Mouse (Mus musculus): Measurements from ENCODE around the gene Tex44.
A peak's percentile ranks its signal among the peaks of the same experiment; 100 is the strongest.

Gene Tex44

DNA sequence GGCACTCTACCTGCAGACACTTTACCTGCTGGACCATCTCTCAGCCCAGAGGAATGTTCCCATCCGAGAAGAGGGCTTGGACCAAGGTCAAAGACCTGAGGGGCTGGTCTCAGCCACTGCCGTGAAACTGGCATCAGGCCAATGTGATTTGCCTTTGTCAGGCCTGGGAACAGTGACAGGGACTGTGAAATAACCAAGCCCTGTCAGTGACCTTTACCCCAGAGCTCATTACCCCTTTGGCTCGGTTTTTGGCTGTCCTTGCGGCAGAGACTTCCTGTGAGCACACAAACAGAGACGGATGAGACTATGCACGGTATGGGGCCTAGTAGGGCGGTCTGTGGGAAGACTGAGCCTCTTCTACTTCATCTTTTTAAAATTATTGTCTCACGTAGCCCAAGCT is 19.2 kb upstream of the Tex44 start:
- H3K27me3 ChIP-seq (ENCODE audit: control insufficient read depth, insufficient read depth, low read length, poor library complexity, severe bottlenecking): no peaks in the 10 kb centered on the region
- no peaks in the 10 kb centered on the region for H3K36me3 ChIP-seq (ENCODE audit: control insufficient read depth, insufficient read depth, low read length, poor library complexity, severe bottlenecking)
- no peak for DNase-seq (ENCODE audit: low read depth, low spot score)

- H3K27me3 ChIP-seq (ENCODE audit: control insufficient read depth, insufficient read depth, low read length, poor library complexity, severe bottlenecking): no peaks in the 10 kb centered on the region
- H3K36me3 ChIP-seq (ENCODE audit: control insufficient read depth, insufficient read depth, low read length, poor library complexity, severe bottlenecking): no peaks in the 10 kb centered on the region
- no peak for DNase-seq (ENCODE audit: low read depth, low spot score)
Observed at GRCm38 (mm10) chr1:86408515-86408914, 17.6 kb upstream of the Tex44 start.

GRCm38 (mm10) chr1:86409476-86409875 is 16.7 kb upstream of the Tex44 start:
- Histone ChIP-seq H3K36me3 (ENCODE audit: control insufficient read depth, insufficient read depth, low read length, poor library complexity, severe bottlenecking) (no peaks in the 10 kb centered on the region), H3K27me3 (ENCODE audit: control insufficient read depth, insufficient read depth, low read length, poor library complexity, severe bottlenecking) (no peaks in the 10 kb centered on the region)

GRCm38 (mm10) chr1:86414715-86415114 is 11.4 kb upstream of the Tex44 start:
- H3K27me3 ChIP-seq (ENCODE audit: control insufficient read depth, insufficient read depth, low read length, poor library complexity, severe bottlenecking): no peaks in the 10 kb centered on the region
- no peak for DNase-seq (ENCODE audit: low read depth, low spot score)
- H3K36me3 ChIP-seq (ENCODE audit: control insufficient read depth, insufficient read depth, low read length, poor library complexity, severe bottlenecking): no peaks in the 10 kb centered on the region

More at GRCm38 (mm10) chr1:86409476-86409875, 16.7 kb upstream of the Tex44 start:
- DNase-seq (ENCODE audit: low read depth, low spot score): no peak

DNA sequence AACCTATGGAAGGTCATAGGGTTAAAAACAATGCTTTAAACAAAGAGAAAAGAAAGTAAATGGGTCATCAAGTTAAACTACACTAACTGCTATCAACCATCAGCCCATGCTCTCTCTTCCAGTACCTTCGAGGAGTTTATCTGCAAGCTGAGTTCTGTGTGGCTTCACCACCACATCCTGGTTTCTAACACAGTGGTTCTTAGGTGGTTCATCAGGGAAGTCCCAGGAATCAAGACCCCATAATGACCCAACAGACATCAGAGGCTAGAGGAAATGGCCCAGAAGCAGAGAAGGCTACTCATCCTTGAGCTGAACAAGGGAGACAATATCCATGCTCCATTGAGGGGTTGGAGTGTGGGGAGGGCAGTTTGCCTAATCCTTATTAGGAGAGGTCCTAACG is 11.0 kb upstream of the Tex44 start:
- no peaks in the 10 kb centered on the region for H3K27me3 ChIP-seq (ENCODE audit: control insufficient read depth, insufficient read depth, low read length, poor library complexity, severe bottlenecking)
- no peak for DNase-seq (ENCODE audit: low read depth, low spot score)
- no peaks in the 10 kb centered on the region for H3K36me3 ChIP-seq (ENCODE audit: control insufficient read depth, insufficient read depth, low read length, poor library complexity, severe bottlenecking)

- peak; percentile 71 for DNase-seq (ENCODE audit: low read depth, low spot score)
- H3K36me3 ChIP-seq (ENCODE audit: control insufficient read depth, insufficient read depth, low read length, poor library complexity, severe bottlenecking): no peaks in the 10 kb centered on the region
- H3K27me3 ChIP-seq (ENCODE audit: control insufficient read depth, insufficient read depth, low read length, poor library complexity, severe bottlenecking): no peaks in the 10 kb centered on the region
Observed at GRCm38 (mm10) chr1:86415612-86416184, 10.4 kb upstream of the Tex44 start.

- peak; percentile 74 for DNase-seq (ENCODE audit: low read depth, low spot score)
- H3K36me3 ChIP-seq (ENCODE audit: control insufficient read depth, insufficient read depth, low read length, poor library complexity, severe bottlenecking): no peaks in the 10 kb centered on the region
Observed at GRCm38 (mm10) chr1:86416321-86416720, 9.8 kb upstream of the Tex44 start.

DNA sequence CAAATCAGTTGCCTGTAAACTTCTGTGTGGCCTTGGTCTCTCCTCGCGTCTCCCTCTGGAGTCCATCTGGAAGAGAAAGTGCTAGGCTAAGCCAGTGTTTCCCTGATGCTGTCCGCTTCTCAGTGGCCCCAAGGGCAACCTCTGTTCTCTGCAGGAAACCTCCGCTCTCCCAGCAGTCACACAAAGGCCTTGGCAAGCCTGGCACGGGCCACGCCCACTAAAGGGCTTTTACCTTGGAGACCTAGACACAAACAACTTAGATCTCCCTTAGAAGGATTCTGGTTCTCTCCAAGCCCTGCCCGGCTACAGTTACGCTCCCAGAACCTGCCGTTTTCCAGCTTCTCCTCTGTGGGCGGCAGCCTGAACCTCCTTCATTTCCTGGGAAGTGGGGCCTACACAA is 5.1 kb upstream of the Tex44 start:
- DNase-seq (ENCODE audit: low read depth, low spot score): no peak
- Histone ChIP-seq H3K27me3 (ENCODE audit: control insufficient read depth, insufficient read depth, low read length, poor library complexity, severe bottlenecking) (no peaks in the 10 kb centered on the region), H3K36me3 (ENCODE audit: control insufficient read depth, insufficient read depth, low read length, poor library complexity, severe bottlenecking) (no peaks in the 10 kb centered on the region)

More at GRCm38 (mm10) chr1:86416321-86416720, 9.8 kb upstream of the Tex44 start:
- no peaks in the 10 kb centered on the region for H3K27me3 ChIP-seq (ENCODE audit: control insufficient read depth, insufficient read depth, low read length, poor library complexity, severe bottlenecking)

GRCm38 (mm10) chr1:86423879-86424278 is 2.2 kb upstream of the Tex44 start:
- no peaks in the 10 kb centered on the region for H3K27me3 ChIP-seq (ENCODE audit: control insufficient read depth, insufficient read depth, low read length, poor library complexity, severe bottlenecking)
- DNase-seq (ENCODE audit: low read depth, low spot score): no peak
- no peaks in the 10 kb centered on the region for H3K36me3 ChIP-seq (ENCODE audit: control insufficient read depth, insufficient read depth, low read length, poor library complexity, severe bottlenecking)

GRCm38 (mm10) chr1:86424336-86424735 is 1.8 kb upstream of the Tex44 start:
- H3K27me3 ChIP-seq (ENCODE audit: control insufficient read depth, insufficient read depth, low read length, poor library complexity, severe bottlenecking): no peaks in the 10 kb centered on the region
- no peak for DNase-seq (ENCODE audit: low read depth, low spot score)
- no peaks in the 10 kb centered on the region for H3K36me3 ChIP-seq (ENCODE audit: control insufficient read depth, insufficient read depth, low read length, poor library complexity, severe bottlenecking)

- no peaks in the 10 kb centered on the region for H3K27me3 ChIP-seq (ENCODE audit: control insufficient read depth, insufficient read depth, low read length, poor library complexity, severe bottlenecking)
- H3K36me3 ChIP-seq (ENCODE audit: control insufficient read depth, insufficient read depth, low read length, poor library complexity, severe bottlenecking): no peaks in the 10 kb centered on the region
- DNase-seq (ENCODE audit: low read depth, low spot score): peak; percentile 39
Observed at GRCm38 (mm10) chr1:86424835-86425547, 1.1 kb upstream of the Tex44 start.

- Histone ChIP-seq H3K27me3 (ENCODE audit: control insufficient read depth, insufficient read depth, low read length, poor library complexity, severe bottlenecking) (no peaks in the 10 kb centered on the region), H3K36me3 (ENCODE audit: control insufficient read depth, insufficient read depth, low read length, poor library complexity, severe bottlenecking) (no peaks in the 10 kb centered on the region)
- peak; percentile 92 for DNase-seq (ENCODE audit: low read depth, low spot score)
Observed at GRCm38 (mm10) chr1:86430056-86430455, 3.9 kb downstream of the Tex44 start.

- Histone ChIP-seq H3K36me3 (ENCODE audit: control insufficient read depth, insufficient read depth, low read length, poor library complexity, severe bottlenecking) (no peaks in the 10 kb centered on the region), H3K27me3 (ENCODE audit: control insufficient read depth, insufficient read depth, low read length, poor library complexity, severe bottlenecking) (no peaks in the 10 kb centered on the region)
- no peak for DNase-seq (ENCODE audit: low read depth, low spot score)
Observed at GRCm38 (mm10) chr1:86432778-86433177, 6.6 kb downstream of the Tex44 start.

- H3K36me3 ChIP-seq (ENCODE audit: control insufficient read depth, insufficient read depth, low read length, poor library complexity, severe bottlenecking): no peaks in the 10 kb centered on the region
- DNase-seq (ENCODE audit: low read depth, low spot score): no peak
- H3K27me3 ChIP-seq (ENCODE audit: control insufficient read depth, insufficient read depth, low read length, poor library complexity, severe bottlenecking): no peaks in the 10 kb centered on the region
Observed at GRCm38 (mm10) chr1:86433359-86433758, 7.2 kb downstream of the Tex44 start.

DNA sequence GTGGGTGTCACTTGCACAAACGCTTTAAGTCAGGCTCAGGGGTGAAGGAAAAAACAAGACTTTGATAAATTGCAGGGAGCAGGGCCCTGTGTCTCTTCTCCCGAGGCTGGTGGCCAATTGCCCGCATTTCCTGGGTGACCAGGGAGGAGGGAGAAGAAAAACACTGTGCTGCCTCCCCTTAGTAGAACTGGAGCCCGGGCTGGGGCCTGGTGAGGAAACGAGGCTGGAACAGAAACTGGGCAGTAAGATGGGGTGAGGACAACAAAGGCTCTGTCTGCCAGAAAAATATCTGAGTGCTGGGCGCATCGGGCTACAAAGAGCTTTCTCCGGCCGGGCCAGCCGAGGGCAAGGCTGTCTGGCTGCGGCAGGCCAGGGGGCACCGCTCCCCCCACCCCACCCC is 7.9 kb downstream of the Tex44 start:
- H3K36me3 ChIP-seq (ENCODE audit: control insufficient read depth, insufficient read depth, low read length, poor library complexity, severe bottlenecking): no peaks in the 10 kb centered on the region
- DNase-seq (ENCODE audit: low read depth, low spot score): no peak

More for the DNA sequence above, 7.9 kb downstream of the Tex44 start:
- H3K27me3 ChIP-seq (ENCODE audit: control insufficient read depth, insufficient read depth, low read length, poor library complexity, severe bottlenecking): no peaks in the 10 kb centered on the region

Data from splenic B cell, adult 2 months (primary cell).